Mouse (Mus musculus) heart, adult 9 months (tissue): ENCODE measurements around the gene Ube2u.
"Not testable (repeated sequence)": the region's sequence is repeated elsewhere in the genome, so short reads cannot be mapped to it uniquely, and the experiment has no call there.

Experiments
- DNase-seq, 2 experiments: peaks; one replicate each; pipeline ENCODE4 v3.0.0; 2022; ENCODE audit warnings: low spot score in 2 of 2

Gene Ube2u

GRCm38 (mm10) chr4:100478592-100479321 is at the start of gene Ube2u:
TSS of gene Ube2u (plus strand) at chr4:100478849.
- DNase-seq, result peak in 1 of 2 experiments; percentile 21

- peak; percentile 31 to 43 for DNase-seq
Observed at GRCm38 (mm10) chr4:100429371-100429900, 49.2 kb upstream of the Ube2u start.

GRCm38 (mm10) chr4:100435281-100436168 is 43.1 kb upstream of the Ube2u start:
- DNase-seq, result no peak

- DNase-seq, result no peak
Observed at GRCm38 (mm10) chr4:100436169-100436547, 42.5 kb upstream of the Ube2u start.

GRCm38 (mm10) chr4:100446897-100447296 is 31.8 kb upstream of the Ube2u start:
- no peak for DNase-seq

GRCm38 (mm10) chr4:100462493-100463120 is 16.0 kb upstream of the Ube2u start:
- peak; percentile 17 to 27 for DNase-seq

- no peak for DNase-seq
Observed at GRCm38 (mm10) chr4:100488447-100488846, 9.8 kb downstream of the Ube2u start.

- DNase-seq, result no peak
Observed at GRCm38 (mm10) chr4:100495176-100495575, 16.5 kb downstream of the Ube2u start.

GRCm38 (mm10) chr4:100496521-100496920 is 17.9 kb downstream of the Ube2u start:
- DNase-seq, result peak; percentile 44 to 53

- no peak for DNase-seq
Observed at GRCm38 (mm10) chr4:100498192-100498591, 19.5 kb downstream of the Ube2u start.

GRCm38 (mm10) chr4:100499037-100499601 is 20.5 kb downstream of the Ube2u start:
- DNase-seq, result not testable (repeated sequence)

GRCm38 (mm10) chr4:100503337-100503736 is 24.7 kb downstream of the Ube2u start:
- no peak for DNase-seq

GRCm38 (mm10) chr4:100517646-100518045 is 39.0 kb downstream of the Ube2u start:
- no peak for DNase-seq

GRCm38 (mm10) chr4:100522534-100522933 is 43.9 kb downstream of the Ube2u start:
- no peak for DNase-seq

GRCm38 (mm10) chr4:100524741-100525140 is 46.1 kb downstream of the Ube2u start:
- DNase-seq, result peak; percentile 11 to 19

GRCm38 (mm10) chr4:100526296-100526695 is 47.6 kb downstream of the Ube2u start:
- DNase-seq, result peak in 1 of 2 experiments; percentile 26

- DNase-seq, result no peak
Observed at GRCm38 (mm10) chr4:100527086-100527485, 48.4 kb downstream of the Ube2u start.

- no peak for DNase-seq
Observed at GRCm38 (mm10) chr4:100527554-100528001, 48.9 kb downstream of the Ube2u start.

- no peak for DNase-seq
Observed at GRCm38 (mm10) chr4:100533607-100534006, 55.0 kb downstream of the Ube2u start.

GRCm38 (mm10) chr4:100534946-100535345 is 56.3 kb downstream of the Ube2u start:
- DNase-seq, result no peak

GRCm38 (mm10) chr4:100537898-100538297 is 59.2 kb downstream of the Ube2u start:
- peak in 1 of 2 experiments; percentile 41 for DNase-seq
